Mouse (Mus musculus): ENCODE data around the gene Adamtsl5.

The Adamtsl5 gene

GRCm38 (mm10) chr10:80342305-80342748 lies 5.9 kb downstream of the Adamtsl5 start:
- DNase-seq (ENCODE audit: low spot score) = no peak

GRCm38 (mm10) chr10:80341491-80342304 lies 6.5 kb downstream of the Adamtsl5 start:
- peak; percentile 82 for DNase-seq (ENCODE audit: low spot score)

- no peak for DNase-seq (ENCODE audit: low spot score)
These were observed 7.2 kb downstream of the Adamtsl5 start for GRCm38 (mm10) chr10:80341026-80341425.

GRCm38 (mm10) chr10:80339941-80340750 lies 8.1 kb downstream of the Adamtsl5 start:
- DNase-seq (ENCODE audit: low spot score) = peak; percentile 85

- DNase-seq (ENCODE audit: low spot score) = no peak
These were observed 11.9 kb downstream of the Adamtsl5 start for GRCm38 (mm10) chr10:80336263-80336662.

GRCm38 (mm10) chr10:80332525-80332989 lies 15.7 kb downstream of the Adamtsl5 start:
- no peak for DNase-seq (ENCODE audit: low spot score)

- peak; percentile 91 for DNase-seq (ENCODE audit: low spot score)
These were observed 16.3 kb downstream of the Adamtsl5 start for GRCm38 (mm10) chr10:80331636-80332524.

GRCm38 (mm10) chr10:80330888-80331287 lies 17.3 kb downstream of the Adamtsl5 start:
- no peak for DNase-seq (ENCODE audit: low spot score)

GRCm38 (mm10) chr10:80330084-80330483 lies 18.1 kb downstream of the Adamtsl5 start:
- DNase-seq (ENCODE audit: low spot score) = no peak

GRCm38 (mm10) chr10:80329273-80330081 lies 18.7 kb downstream of the Adamtsl5 start, which contains the start of the genes Pcsk4 and Reep6:
TSS of gene Pcsk4 (minus strand) at chr10:80329498.
TSS of gene Reep6 (plus strand) at chr10:80329953.
- DNase-seq (ENCODE audit: low spot score) = peak; percentile 99

GRCm38 (mm10) chr10:80325045-80325444 lies 23.2 kb downstream of the Adamtsl5 start:
- DNase-seq (ENCODE audit: low spot score) = no peak

- DNase-seq (ENCODE audit: low spot score) = no peak
These were observed 23.8 kb downstream of the Adamtsl5 start for GRCm38 (mm10) chr10:80324120-80325037.

GRCm38 (mm10) chr10:80323261-80324119 lies 24.7 kb downstream of the Adamtsl5 start:
- peak; percentile 80 for DNase-seq (ENCODE audit: low spot score)

- DNase-seq (ENCODE audit: low spot score) = no peak
These were observed 25.4 kb downstream of the Adamtsl5 start for GRCm38 (mm10) chr10:80322811-80323211.

- no peak for DNase-seq (ENCODE audit: low spot score)
These were observed 26.3 kb downstream of the Adamtsl5 start for GRCm38 (mm10) chr10:80321670-80322581.

- DNase-seq (ENCODE audit: low spot score) = no peak
These were observed 27.1 kb downstream of the Adamtsl5 start for GRCm38 (mm10) chr10:80321014-80321669.

GRCm38 (mm10) chr10:80320340-80320760 lies 27.9 kb downstream of the Adamtsl5 start, which contains the start of gene 2310011J03Rik:
TSS of gene 2310011J03Rik (minus strand) at chr10:80320537.
- peak; percentile 90 for DNase-seq (ENCODE audit: low spot score)

Data from yolk sac, embryonic 10.5 days (tissue).